Mouse (Mus musculus): Measurements from ENCODE around the gene Ccdc14.
"Not testable (repeated sequence)": the region's sequence is repeated elsewhere in the genome, so short reads cannot be mapped to it uniquely, and the experiment has no call there.

The Ccdc14 gene

GRCm38 (mm10) chr16:34706487-34706946, 16.1 kb downstream of the Ccdc14 start:
- no peak for DNase-seq (ENCODE audit: low read depth, low spot score)

GRCm38 (mm10) chr16:34711481-34711880, 21.1 kb downstream of the Ccdc14 start:
- DNase-seq (ENCODE audit: low read depth, low spot score), result no peak

DNA sequence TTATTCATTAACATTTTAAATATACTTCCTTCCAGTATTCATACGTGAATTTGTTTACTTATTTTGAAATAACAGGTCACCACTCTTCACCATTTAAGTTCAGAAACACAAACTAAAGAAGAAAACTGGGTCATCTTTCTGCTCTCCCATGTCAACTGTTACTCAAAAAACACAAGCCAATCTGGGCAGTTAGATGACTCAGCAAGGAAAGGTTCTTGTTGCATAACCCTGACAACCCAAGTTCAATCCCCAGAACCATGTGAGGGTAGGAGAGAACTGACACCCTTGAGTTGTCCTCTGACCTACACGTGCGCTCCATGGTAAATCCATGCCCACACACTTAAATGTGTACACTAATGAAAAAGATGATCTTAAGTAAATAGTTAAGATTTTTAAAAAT, 34.7 kb downstream of the Ccdc14 start:
- DNase-seq (ENCODE audit: low read depth, low spot score), result no peak

DNA sequence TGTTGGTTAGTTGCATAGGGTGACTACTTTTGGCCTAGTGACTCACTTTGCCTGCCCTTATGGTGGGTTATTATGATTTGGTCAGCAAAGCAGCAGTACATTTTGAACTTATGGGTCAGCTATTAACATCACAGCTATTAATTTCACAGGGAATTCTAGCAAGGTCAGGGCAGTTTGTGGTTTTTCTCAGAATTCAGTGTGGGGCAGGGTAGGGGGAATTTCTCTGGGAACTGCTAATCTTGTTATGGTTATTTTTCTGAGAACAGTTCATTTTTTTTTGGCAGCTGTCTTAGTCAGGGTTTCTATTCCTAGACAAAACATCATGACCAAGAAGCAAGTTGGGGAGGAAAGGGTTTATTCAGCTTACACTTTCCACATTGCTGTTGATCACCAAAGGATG, 38.2 kb downstream of the Ccdc14 start:
- not testable (repeated sequence) for DNase-seq (ENCODE audit: low read depth, low spot score)

- DNase-seq (ENCODE audit: low read depth, low spot score), result no peak
These were observed 39.0 kb downstream of the Ccdc14 start for GRCm38 (mm10) chr16:34729371-34729770.

DNA sequence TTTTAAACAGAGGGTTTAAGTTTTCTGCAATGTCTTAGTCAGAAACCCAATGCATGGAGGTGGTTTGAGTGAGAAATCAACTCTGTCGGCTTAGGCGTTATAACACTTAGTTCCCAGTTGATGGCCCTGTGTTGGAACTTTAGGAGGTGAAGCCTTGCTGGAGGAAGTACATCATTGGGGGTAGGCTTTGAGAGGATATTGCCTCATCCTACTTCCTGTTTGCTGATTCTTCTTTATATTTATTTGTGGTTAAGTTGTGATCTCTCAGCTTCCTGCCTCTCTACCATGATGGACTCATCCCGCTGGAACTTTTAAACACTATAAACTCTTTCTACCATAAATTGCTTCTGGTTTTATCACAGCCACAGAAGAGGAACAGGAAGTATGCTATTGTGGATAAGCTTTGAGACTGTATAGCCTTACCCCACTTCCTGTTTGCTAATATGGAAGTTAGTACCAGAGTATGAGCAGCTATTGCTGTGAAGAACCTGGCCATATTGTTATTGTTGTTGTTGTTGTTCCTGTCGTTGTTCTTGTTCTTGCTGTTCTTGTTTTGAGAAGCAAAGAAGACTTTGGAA, 48.3 kb downstream of the Ccdc14 start:
- DNase-seq (ENCODE audit: low read depth, low spot score), result no peak

GRCm38 (mm10) chr16:34742930-34743329, 52.5 kb downstream of the Ccdc14 start:
- DNase-seq (ENCODE audit: low read depth, low spot score), result no peak

DNA sequence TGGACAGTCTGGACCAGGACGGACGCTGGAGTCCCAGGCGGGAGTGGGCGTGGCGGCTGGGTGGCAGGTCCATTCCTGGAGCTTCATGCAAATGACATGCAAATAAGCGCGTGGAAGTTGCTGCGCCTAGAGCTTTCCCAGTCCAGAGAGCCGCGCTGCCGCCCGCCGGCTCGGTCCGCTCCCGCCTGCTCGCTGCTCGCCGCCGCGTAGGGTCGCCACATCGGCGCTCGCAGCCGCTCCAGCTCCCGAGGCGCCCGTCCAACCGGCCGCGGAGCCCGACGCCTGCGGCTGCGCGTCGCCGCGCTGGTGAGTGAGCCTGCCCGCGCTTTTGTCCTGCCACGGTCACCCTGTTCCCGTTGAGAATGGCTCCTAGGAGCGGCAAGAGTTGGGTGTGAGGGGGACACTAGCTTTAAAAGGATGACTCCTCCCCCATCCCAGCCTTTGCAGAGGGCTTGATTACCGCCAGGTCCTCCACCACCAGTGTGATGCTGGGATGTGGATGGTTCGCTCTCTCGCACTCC, 54.7 kb downstream of the Ccdc14 start, which contains the start of gene Mylk:
TSS of gene Mylk (plus strand) at position 146 of the 521 bp plus-strand sequence.
- DNase-seq (ENCODE audit: low read depth, low spot score), result no peak

DNA sequence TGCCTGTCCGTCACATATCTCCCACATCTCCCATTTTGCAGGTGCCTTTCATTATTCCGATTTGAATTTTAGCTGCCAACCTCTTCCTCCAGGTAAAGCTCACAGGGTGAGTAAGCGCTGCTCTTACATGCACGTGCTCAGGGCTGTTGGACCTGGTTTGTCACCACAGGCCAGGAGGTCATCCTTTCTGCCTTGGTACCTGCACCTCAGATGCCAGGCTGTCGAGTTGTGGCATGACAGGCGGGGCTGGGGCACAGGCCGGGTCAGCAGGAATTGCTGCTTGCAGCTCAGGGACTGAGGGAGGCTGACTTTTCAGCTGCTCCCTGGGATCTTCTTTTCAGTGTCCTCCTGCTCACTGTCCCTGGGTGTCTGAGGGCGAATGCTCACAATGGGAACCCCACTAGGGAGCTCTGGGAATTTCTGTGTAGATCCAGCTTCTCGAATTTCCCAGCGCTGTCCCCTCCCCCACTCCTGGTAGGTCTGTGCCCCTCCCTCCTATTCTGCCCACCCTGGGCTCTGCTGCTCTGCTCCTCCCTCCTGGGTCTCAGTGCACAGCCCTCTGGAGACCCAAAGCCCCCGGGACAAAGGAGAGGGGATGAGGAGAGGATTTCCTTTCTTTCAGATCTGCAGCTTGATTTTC, 57.8 kb downstream of the Ccdc14 start:
- DNase-seq (ENCODE audit: low read depth, low spot score), result no peak

GRCm38 (mm10) chr16:34749536-34749935, 59.1 kb downstream of the Ccdc14 start:
- no peak for DNase-seq (ENCODE audit: low read depth, low spot score)

DNA sequence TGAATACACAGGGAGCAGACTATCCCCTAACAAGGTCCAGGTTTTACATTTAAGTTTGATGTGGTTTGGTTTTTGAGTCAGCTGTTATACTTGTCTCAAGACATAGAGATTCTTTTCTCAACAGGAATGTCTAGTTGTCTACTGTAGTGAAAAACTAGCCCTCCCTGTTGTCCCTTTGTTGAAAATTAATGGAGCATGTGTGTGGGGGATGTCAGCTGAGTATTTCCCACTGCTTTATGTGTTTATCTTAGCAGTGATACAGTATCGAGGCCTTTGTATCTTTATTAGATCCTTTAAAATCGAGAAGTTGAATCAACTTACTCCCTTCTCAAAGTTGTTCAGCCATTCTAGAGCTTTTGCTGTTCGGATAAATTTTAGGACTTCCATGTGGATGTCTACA, 61.6 kb downstream of the Ccdc14 start:
- DNase-seq (ENCODE audit: low read depth, low spot score), result no peak

GRCm38 (mm10) chr16:34752977-34753376, 62.6 kb downstream of the Ccdc14 start:
- no peak for DNase-seq (ENCODE audit: low read depth, low spot score)

DNA sequence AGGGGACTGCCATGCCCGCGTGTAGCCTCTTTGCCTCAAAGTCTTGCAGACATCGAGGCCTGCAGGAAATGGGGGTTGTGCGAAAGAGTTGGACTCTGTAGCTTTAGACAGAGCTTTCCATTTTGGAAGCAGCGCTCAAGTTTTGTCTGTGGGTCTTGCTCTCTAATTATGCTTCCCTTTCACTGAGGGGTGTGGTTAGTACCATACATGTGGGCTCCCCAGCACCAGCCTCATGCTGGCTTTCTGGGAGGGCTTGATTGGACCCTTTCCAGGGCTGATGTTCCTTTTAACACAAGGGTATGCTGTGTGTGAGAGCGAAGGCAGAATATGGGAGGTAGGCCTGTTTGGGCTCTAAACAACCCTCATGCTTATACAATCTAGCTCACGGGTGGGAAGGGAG, 66.6 kb downstream of the Ccdc14 start:
- no peak for DNase-seq (ENCODE audit: low read depth, low spot score)

- DNase-seq (ENCODE audit: low read depth, low spot score), result no peak
These were observed 67.8 kb downstream of the Ccdc14 start for GRCm38 (mm10) chr16:34758205-34758604.

GRCm38 (mm10) chr16:34763959-34764591, 73.7 kb downstream of the Ccdc14 start:
- DNase-seq (ENCODE audit: low read depth, low spot score), result no peak

DNA sequence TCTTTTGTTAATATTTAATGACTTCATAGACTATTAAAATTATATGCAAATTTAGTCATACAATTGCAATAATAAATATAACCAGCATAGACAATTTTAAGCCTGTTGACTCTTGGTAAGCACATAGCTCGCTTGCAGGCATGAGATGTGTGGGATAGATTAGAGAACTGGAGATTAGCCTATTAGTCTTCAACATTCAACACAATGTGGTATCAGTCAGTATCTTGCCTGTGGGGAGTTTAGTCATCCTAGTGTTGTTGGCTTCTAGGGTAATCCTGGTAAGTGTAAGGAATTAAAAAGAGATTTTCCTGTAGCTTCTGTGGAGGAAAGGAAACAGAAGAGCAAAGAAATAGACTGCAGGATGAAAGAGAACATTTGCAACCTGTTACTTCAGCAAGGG, 75.2 kb downstream of the Ccdc14 start:
- no peak for DNase-seq (ENCODE audit: low read depth, low spot score)

- no peak for DNase-seq (ENCODE audit: low read depth, low spot score)
These were observed 75.8 kb downstream of the Ccdc14 start for GRCm38 (mm10) chr16:34766193-34766592.

GRCm38 (mm10) chr16:34767443-34767842, 77.0 kb downstream of the Ccdc14 start:
- DNase-seq (ENCODE audit: low read depth, low spot score), result no peak

GRCm38 (mm10) chr16:34768436-34768835, 78.0 kb downstream of the Ccdc14 start:
- DNase-seq (ENCODE audit: low read depth, low spot score), result no peak

GRCm38 (mm10) chr16:34770127-34770526, 79.7 kb downstream of the Ccdc14 start:
- no peak for DNase-seq (ENCODE audit: low read depth, low spot score)

DNA sequence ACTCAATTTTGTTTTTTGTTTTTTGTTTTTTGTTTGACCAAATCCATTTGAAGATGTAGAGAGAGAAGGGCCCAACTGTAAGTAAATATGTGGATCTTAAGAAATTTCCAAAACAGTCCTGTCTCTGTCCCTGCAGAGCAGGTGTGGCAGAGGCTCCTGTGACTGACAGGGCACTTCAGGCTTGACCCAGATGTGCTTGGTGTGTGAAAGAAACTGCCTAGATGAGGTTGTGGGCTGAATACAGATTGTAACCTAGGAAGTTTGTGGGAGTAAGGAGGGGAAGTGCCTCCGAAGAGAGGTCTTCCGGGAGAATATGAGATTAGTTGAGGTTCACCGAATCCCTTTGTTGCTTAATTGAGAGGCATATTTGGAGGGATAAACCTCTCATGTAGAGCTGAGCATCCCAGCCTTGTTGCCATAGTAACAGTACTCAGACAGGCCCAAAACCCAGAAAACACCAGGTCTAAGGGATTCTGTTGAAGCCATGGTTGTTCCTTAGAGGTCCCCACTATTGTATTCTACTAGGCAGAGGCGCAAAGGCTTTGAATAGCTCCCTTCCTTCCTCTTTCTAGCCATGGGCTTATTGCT, 82.1 kb downstream of the Ccdc14 start:
- DNase-seq (ENCODE audit: low read depth, low spot score), result no peak
